Mouse (Mus musculus): ENCODE results near the gene Fgfr1op.

DNA sequence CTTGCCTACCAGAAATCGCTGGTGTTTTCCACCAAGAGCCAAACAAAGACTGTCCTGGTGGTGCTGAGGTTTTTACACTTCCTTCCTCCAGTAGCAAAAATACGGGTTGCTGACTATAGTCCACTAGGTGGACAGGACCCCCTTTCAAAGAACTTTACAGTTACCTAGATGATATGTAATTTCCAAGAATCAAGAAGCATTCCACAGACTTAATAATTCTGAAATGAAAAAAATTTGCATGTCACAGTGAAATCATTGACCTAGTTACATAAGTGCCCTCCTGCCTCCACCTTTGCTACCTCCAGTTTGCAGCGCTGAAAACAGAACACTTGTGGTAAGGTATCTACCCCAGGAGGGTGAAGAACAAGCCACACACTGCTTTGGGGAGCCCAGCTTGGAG is 70.4 kb downstream of the Fgfr1op start, which contains the start of gene Ccr6:
- TF ChIP-seq CTCF (IDR thresholded peaks at IDR 0.05; ENCODE audit: borderline replicate concordance, insufficient read depth, low read depth, low read length): no peak
- no peak for TF ChIP-seq POLR2A (IDR thresholded peaks at IDR 0.05; ENCODE audit: borderline replicate concordance, insufficient read depth, low read length)

Measured in cerebellum, adult 2 months (tissue).